Mouse (Mus musculus) stomach, embryonic 15.5 days (tissue): Measurements from ENCODE around the gene Xpc. TPM values are rescaled to one million over a fixed set of nuclear protein-coding genes. Genes with fewer than 3 reads are reported as not detected.
"Not testable (repeated sequence)": the region's sequence is repeated elsewhere in the genome, so short reads cannot be mapped to it uniquely, and the experiment has no call there.

Experiments
- ATAC-seq: fragments of 200-750 bp; cut with Nextera tagmentation; 2 replicates; pipeline ENCODE4 v1.8.0; 2017; ENCODE audit warnings: low read depth, moderate number of reproducible peaks, moderate TSS enrichment; ENCODE audit not compliant: insufficient read depth, low FRiP score
- H3K27ac ChIP-seq: fragments of 300-500 bp; sonication (generic); 2 replicates; pipeline ENCODE4 v1.5.1; 2015; ENCODE audit warnings: mild to moderate bottlenecking, inconsistent platforms
- H3K27me3 ChIP-seq: fragments of 300-500 bp; sonication (generic); replicated peaks from 2 replicates; pipeline ENCODE4 v1.6.1; 2015; ENCODE audit warnings: inconsistent platforms
- H3K36me3 ChIP-seq: fragments of 300-500 bp; sonication (generic); 2 replicates; pipeline ENCODE4 v1.6.1; 2015; ENCODE audit warnings: inconsistent platforms
- H3K4me1 ChIP-seq: fragments of 300-500 bp; sonication (generic); 2 replicates; pipeline ENCODE4 v1.6.1; 2015; ENCODE audit warnings: inconsistent platforms
- H3K4me2 ChIP-seq: fragments of 300-500 bp; sonication (generic); 2 replicates; pipeline ENCODE4 v1.6.1; 2015; ENCODE audit warnings: mild to moderate bottlenecking, inconsistent platforms
- H3K4me3 ChIP-seq: fragments of 300-500 bp; sonication (generic); replicated peaks from 2 replicates; pipeline ENCODE4 v1.5.1; 2015; ENCODE audit warnings: inconsistent platforms
- H3K9ac ChIP-seq: fragments of 300-500 bp; sonication (generic); 2 replicates; pipeline ENCODE4 v1.6.1; 2015; ENCODE audit warnings: inconsistent platforms
- H3K9me3 ChIP-seq: fragments of 300-500 bp; sonication (generic); 2 replicates; pipeline ENCODE4 v1.6.1; 2016; ENCODE audit warnings: inconsistent platforms
- WGBS: fragments of 180-500 bp; shearing (Covaris S2); methylation state at CpG from one replicate; pipeline ENCODE4 v1.1.7; 2015; 5-methylcytosine and 5-hydroxymethylcytosine counted together
- polyA plus RNA-seq: library from polyadenylated mRNA; unstranded; fragments of >200 nt; fragmentation: Nextera tagmentation; extraction: Ambion mirVana; gene quantifications from 2 replicates; pipeline ENCODE4 v1.2.1, GENCODE M21; 2015

Xpc gene
- polyA plus RNA-seq, 1 experiment from 2014 or later = 13.8 TPM

DNA sequence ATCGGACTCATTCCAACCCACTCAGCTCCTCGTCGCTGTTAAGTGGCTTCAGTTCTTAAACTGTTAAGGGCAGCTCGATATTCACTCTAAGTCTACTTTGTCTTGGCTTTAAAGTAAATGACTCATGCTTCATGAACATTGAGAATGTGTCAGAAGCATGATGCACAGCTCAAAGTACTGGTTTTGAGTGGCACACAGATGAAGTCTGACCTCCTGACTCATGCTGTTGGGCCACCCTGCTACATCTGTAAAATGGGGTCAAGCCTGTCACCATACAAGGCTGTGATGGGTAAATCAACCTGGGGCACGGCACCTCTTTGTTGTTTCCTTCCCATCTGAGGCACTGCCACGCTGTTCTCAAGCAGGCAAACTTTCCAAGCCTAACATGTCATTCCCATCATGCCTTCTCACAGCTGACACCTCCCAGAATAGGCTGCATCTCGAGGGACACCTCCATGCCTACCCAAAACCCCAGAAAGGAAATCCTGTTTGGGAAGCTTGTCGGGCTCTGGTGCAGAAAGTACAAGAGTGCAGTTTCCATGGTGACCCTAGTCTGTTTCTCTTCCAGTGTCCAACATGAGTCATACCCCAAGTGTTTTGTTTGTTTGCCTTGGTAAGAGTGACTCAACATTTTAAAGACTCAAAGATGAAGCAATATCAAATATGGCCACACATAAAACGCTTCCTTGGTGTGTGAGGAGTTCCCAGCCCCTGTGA is 27.0 kb downstream of the Xpc start:
- H3K36me3 ChIP-seq = peaks cover 60% of the 10 kb centered on the region
- peak; percentile 28; the same call in 1 of the 2 replicates for ATAC-seq
- no peak overlapping the region; the same call in 1 of the 2 replicates for H3K27ac ChIP-seq
- no peak overlapping the region for H3K4me2 ChIP-seq
- WGBS = 65% methylated on average over 9 of the region's 9 CpGs
- no peak overlapping the region for H3K4me3 ChIP-seq
- H3K9me3 ChIP-seq = no peaks in the 10 kb centered on the region
- no peaks in the 10 kb centered on the region for H3K27me3 ChIP-seq
- peaks cover 4% of the 10 kb centered on the region; the same call in 1 of the 2 replicates for H3K4me1 ChIP-seq
- H3K9ac ChIP-seq = no peak overlapping the region

DNA sequence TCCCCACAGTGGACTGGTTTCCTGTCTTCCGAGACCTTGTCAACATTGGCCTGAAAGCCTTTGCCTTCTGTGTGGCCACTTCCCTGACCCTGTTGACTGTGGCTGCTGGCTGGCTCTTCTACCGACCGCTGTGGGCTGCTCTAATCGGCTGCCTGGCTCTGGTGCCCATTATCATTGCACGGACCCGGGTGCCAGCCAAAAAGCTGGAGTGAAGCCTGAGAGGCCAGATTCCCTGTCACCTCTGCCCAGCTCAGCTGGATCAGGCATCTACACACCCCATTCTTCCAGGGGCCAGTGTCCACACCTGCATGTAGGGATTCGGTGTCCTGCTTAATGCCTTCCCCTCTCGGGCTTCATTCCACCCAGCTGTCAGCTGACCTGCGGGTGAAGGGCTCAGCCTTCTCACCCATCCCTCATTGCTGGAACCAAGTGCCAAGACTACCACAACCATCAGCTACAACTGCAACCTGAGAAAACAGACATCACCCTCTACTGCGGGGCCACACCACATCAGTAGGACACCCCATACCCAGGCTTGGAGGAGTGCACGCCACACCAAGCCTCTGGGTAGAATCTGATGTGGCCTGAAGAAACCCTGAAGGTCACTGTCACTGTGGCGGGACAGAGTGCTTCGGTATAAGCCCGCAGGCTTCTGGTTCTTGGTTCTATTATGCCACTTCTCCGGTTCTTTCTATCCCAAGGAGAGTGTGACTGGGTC is 28.8 kb downstream of the Xpc start:
- peaks cover 72% of the 10 kb centered on the region for H3K36me3 ChIP-seq

DNA sequence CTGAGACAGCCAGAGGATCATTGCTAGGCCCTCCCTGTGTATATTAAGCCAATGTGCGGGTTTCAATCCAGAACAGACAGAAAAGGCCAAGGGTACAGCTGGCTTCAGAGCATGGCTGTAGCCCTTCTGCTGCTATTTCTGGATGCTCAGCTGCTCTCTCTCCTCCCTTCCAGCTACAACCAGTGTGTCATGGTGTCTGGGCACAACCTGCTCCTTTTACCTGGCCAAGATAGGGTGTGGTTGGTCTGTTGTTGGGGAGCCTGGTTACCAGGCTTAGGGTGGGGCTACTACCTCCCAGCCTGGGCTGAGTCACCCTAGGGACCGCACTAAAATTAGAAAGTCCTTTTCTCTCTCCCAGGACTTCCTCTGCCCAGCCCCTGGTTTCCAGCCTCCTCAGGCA is 32.3 kb downstream of the Xpc start:
- Histone ChIP-seq H3K4me3 (no peak overlapping the region), H3K27me3 (no peaks in the 10 kb centered on the region), H3K36me3 (peaks cover 88% of the 10 kb centered on the region), H3K27ac (no peak overlapping the region), H3K9ac (no peak overlapping the region), H3K4me1 (no peaks in the 10 kb centered on the region), H3K9me3 (no peaks in the 10 kb centered on the region), H3K4me2 (no peak overlapping the region)
- ATAC-seq = no peak
- 86% methylated on average over 2 of the region's 2 CpGs for WGBS

More for the DNA sequence above, 28.8 kb downstream of the Xpc start:
- no peak for ATAC-seq
- H3K27me3 ChIP-seq = no peaks in the 10 kb centered on the region
- no peak overlapping the region for H3K9ac ChIP-seq
- H3K9me3 ChIP-seq = no peaks in the 10 kb centered on the region
- no peak overlapping the region for H3K4me2 ChIP-seq
- H3K27ac ChIP-seq = no peak overlapping the region
- H3K4me3 ChIP-seq = no peak overlapping the region
- WGBS = 87% methylated on average over 15 of the region's 15 CpGs
- peaks cover 4% of the 10 kb centered on the region; the same call in 1 of the 2 replicates for H3K4me1 ChIP-seq

DNA sequence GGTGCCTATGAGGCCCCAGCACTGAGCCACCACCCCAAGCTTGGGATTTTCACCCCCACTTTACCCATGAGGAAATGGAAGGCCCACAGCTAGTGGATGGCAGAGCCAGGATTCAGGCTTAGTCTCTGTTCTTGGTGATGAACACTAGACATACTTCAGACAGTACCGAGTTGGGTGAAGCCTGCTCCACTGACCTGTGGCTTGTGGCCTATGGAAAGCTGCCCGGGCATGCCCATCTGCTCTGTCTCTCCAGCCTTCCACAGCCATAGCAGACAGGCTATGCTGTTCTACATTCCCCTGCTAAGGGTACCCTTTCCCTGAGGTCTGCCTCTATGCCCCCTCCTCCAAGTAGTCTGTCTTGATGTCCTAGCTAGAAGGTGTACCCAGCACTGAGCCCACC is 39.1 kb downstream of the Xpc start:
- no peak overlapping the region for H3K27ac ChIP-seq
- 98% methylated on average over 2 of the region's 2 CpGs for WGBS
- H3K4me3 ChIP-seq = no peak overlapping the region
- no peaks in the 10 kb centered on the region for H3K27me3 ChIP-seq
- H3K4me1 ChIP-seq = peaks cover 13% of the 10 kb centered on the region
- H3K4me2 ChIP-seq = no peak overlapping the region
- H3K9ac ChIP-seq = no peak overlapping the region
- H3K36me3 ChIP-seq = peaks cover 40% of the 10 kb centered on the region
- ATAC-seq = no peak
- H3K9me3 ChIP-seq = no peaks in the 10 kb centered on the region

DNA sequence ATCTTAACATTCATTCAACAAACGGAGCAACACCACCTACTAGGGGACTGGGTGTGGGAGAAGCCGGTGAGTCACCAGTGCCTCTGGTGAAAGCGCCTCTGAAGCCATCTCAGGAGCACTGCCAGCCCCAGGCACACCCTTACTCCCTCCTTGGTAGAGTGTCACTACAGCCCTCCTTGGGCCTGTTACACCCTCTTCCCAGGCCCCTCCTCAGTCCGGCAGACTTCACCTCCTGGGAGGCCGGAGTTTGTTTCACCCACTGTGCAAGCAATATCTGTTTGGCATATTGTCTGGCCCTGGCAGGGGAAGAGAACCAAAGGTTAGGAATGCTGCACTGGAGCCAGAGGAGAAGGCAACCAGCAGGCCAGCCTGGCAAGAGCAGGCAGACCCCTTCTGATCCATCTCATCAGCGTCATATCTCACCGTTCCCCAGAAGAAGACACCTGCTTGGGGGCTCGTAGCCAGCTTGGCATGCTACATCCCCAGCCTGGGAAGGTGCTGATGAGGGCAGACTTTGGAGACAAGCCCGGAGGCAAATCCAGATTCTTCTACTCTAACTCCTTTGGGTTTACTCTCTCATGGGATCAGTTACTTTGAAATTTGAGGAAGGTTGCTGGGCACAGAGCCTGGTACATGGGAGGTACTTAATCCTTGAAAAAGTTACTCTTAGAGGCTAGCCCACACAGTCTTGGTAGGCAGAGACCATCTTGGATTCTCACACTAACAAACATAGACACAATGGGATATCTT is 41.1 kb downstream of the Xpc start:
- 49% methylated on average over 9 of the region's 9 CpGs for WGBS
- no peak for ATAC-seq
- H3K9me3 ChIP-seq = no peaks in the 10 kb centered on the region

DNA sequence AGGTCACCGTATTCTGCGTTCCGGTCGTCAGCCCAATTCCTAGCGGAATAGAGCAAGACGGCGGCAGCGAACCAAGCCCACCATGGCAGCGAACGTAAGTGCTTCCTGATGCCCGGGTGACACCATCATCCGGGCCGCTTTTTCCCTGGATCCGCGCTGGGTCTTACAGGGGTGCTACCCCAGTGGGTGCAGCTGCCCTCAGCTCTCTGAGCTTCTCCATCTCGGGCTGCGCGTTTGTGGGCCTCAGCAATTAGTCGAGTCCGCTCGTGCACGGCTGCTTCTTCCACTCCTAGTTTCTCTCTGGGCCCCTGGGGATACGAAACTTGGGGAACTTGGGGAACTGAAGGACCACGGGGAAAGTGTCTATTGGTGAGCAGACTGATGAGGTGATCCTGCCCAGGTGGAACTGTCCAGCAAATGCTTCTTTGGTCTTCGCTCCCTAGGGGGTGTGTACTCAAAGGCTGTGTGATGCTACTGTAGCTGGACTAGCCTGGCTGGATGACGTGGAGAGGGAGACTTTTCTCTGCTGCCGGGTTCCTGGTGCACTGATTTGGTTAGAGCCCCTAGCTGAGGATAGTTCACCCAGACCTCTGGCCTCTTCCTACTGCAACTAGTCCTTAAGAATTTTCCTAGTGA is 41.8 kb downstream of the Xpc start:
- Histone ChIP-seq H3K27me3 (no peaks in the 10 kb centered on the region), H3K27ac (peak overlapping the region; percentile 77), H3K4me3 (peak overlapping the region; percentile 76), H3K4me1 (peaks cover 13% of the 10 kb centered on the region), H3K9ac (peak overlapping the region; percentile 78), H3K4me2 (peak overlapping the region; percentile 74), H3K9me3 (no peaks in the 10 kb centered on the region), H3K36me3 (peaks cover 18% of the 10 kb centered on the region)
- peak; percentile 15; the same call in 1 of the 2 replicates for ATAC-seq
- WGBS = 0% methylated on average over 27 of the region's 27 CpGs

More for the DNA sequence above, 41.1 kb downstream of the Xpc start:
- H3K4me3 ChIP-seq = peak overlapping the region; percentile 76
- H3K4me1 ChIP-seq = peaks cover 13% of the 10 kb centered on the region
- H3K9ac ChIP-seq = peak overlapping the region; percentile 78; the same call in 1 of the 2 replicates
- peak overlapping the region; percentile 74 for H3K4me2 ChIP-seq
- peak overlapping the region; percentile 77; the same call in 1 of the 2 replicates for H3K27ac ChIP-seq
- H3K27me3 ChIP-seq = no peaks in the 10 kb centered on the region
- peaks cover 25% of the 10 kb centered on the region for H3K36me3 ChIP-seq

DNA sequence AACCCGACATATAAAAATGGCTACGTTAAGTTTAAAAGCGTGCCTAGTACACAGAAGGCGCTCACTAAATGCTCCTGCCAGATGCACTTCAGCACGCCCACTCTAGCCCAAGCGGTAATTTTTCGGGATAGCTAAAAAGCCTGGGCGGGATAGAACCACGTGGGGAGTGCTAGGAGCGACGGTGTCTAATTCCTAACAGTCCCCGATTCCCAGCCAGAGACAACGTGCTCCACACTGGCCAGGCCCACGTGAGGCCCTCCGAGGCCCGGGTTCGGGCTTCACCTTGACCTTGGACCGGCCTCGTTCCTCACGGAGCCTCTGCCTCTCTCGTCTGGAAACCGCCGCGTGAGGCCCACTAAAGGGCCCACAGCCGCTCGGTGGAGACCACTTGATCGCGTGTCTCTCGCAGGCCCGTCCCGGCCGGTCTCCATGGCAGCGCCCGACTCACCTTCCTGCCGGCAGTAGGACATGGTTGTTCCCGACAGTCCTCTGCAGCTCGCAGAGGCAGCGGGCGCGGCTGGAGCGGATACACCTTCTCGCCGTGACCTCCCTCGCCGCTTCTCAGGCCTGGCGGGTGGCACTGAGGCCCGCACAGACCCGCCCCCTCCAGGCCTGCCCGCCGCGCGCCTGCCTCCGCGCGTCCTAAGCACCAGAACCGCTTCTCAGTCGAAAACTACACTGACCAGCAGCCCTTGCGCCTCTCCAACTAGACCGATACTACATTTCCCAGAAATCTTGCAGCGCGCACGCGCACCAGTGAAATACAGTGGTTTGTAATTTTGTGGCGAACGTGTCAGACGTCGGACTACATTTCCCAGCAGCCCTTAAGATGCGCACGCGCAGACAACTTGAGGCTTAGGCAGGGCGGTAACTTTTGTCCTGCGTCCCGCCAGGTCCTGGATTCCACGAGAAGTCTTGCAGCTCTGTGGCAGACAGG is 42.6 kb downstream of the Xpc start, which contains the start of the genes Chchd4 and Tmem43:
Chchd4 (minus strand) TSS at position 679 of the 937 bp plus-strand sequence.
Tmem43 (plus strand) TSS at position 836 of the 937 bp plus-strand sequence.
- Histone ChIP-seq H3K4me2 (peak within 1 kb of the TSS; percentile 74), H3K4me1 (peaks cover 13% of the 10 kb centered on the region), H3K9ac (peak within 1 kb of the TSS; percentile 78), H3K27ac (peak within 1 kb of the TSS; percentile 77), H3K27me3 (no peaks in the 10 kb centered on the region), H3K4me3 (peak within 1 kb of the TSS; percentile 76), H3K9me3 (no peaks in the 10 kb centered on the region), H3K36me3 (peaks cover 10% of the 10 kb centered on the region; the same call in 1 of the 2 replicates)
- peak; percentile 97 for ATAC-seq
- WGBS = under 1% methylated on average over 74 of the region's 74 CpGs

DNA sequence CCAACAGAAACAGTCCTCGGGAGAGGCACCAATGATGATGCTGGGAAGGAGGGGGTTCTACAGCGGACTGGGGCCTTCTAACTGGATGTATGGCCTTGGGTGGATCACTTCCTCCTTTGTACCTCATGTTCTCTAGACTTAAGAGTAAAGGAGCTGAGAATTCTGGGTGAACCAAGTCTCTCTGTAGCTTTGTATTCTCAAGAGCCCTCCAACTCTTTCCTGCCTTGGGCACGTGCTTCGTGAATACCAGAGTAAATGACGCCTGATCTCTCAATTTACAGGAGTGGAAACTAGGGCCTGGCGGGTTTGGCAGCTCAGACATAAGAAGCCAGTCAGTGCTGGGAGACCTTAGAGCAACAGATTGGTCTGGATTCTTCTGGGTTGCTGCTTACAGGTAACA is 43.4 kb downstream of the Xpc start:
- no peaks in the 10 kb centered on the region for H3K27me3 ChIP-seq

DNA sequence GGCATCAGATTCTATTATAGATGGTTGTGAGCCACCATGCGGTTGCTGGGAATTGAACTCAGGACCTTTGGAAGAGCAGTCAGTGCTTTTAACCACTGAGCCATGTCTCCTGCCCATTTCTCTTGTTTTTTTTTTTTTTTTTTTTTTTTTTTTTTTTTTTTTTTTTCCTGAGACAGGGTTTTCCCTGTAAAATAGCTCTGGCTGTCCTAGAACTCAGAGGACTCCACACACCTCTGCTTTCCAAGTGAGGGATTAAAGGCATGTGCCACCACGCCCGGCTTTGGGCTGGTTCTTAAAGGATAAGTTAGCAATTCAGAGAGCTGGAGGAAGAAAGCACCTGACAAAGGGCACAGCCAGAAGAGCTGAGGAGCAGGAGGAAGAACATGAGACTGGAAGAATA is 44.3 kb downstream of the Xpc start:
- H3K36me3 ChIP-seq, H3K4me3 ChIP-seq, H3K9me3 ChIP-seq, H3K27me3 ChIP-seq, ATAC-seq, H3K27ac ChIP-seq, H3K9ac ChIP-seq, H3K4me2 ChIP-seq: not testable (repeated sequence)
- H3K4me1 ChIP-seq = peaks cover 13% of the 10 kb centered on the region
- 84% methylated on average over 3 of the region's 3 CpGs for WGBS

More for the DNA sequence above, 43.4 kb downstream of the Xpc start:
- Histone ChIP-seq H3K4me1 (peaks cover 13% of the 10 kb centered on the region), H3K27ac (0 out of 2 replicates have a peak overlapping the region, but pooled peaks have one; percentile 72), H3K9ac (peak overlapping the region; percentile 63; the same call in 1 of the 2 replicates), H3K36me3 (0 out of 2 replicates have a peak, but pooled peaks cover 5% of the 10 kb centered on the region), H3K4me3 (peak overlapping the region; percentile 76), H3K9me3 (no peaks in the 10 kb centered on the region), H3K4me2 (peak overlapping the region; percentile 60)
- ATAC-seq = no peak
- WGBS = 34% methylated on average over 6 of the region's 6 CpGs

DNA sequence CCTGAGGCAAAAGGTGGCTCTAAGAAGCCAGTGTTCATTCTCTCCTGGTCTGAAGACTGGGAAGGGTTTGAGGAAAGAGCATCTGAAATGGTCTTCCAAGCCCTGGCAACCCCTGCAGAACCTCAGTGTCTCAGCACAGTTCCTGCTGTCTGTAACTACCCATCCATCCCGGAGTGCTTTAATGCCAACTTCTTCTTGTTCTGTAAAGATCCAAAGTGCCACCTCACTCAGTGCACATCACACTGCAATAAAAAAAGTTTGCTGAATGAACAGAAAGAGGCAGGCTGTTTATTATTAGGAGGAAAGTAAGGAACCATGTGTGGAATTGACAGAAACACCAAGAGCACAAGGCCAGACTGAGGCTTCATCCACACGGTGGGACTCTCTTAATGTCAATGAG is 45.0 kb downstream of the Xpc start:
- 84% methylated on average over 2 of the region's 2 CpGs for WGBS
- no peaks in the 10 kb centered on the region for H3K27me3 ChIP-seq
- H3K27ac ChIP-seq = no peak overlapping the region
- peaks cover 9% of the 10 kb centered on the region; the same call in 1 of the 2 replicates for H3K36me3 ChIP-seq
- no peak for ATAC-seq
- H3K9me3 ChIP-seq = no peaks in the 10 kb centered on the region
- peaks cover 13% of the 10 kb centered on the region for H3K4me1 ChIP-seq
- no peak overlapping the region for H3K4me3 ChIP-seq
- H3K4me2 ChIP-seq = no peak overlapping the region
- no peak overlapping the region for H3K9ac ChIP-seq
